Mouse (Mus musculus): Measurements from ENCODE around the gene Ndufs1. TPM values are rescaled to one million over a fixed set of nuclear protein-coding genes. Genes with fewer than 3 reads are reported as not detected.

The Ndufs1 gene
- 142 and 149 TPM in 2 replicates for polyA plus RNA-seq (2016; fragmentation: Nextera tagmentation; extraction: Ambion mirVana)

DNA sequence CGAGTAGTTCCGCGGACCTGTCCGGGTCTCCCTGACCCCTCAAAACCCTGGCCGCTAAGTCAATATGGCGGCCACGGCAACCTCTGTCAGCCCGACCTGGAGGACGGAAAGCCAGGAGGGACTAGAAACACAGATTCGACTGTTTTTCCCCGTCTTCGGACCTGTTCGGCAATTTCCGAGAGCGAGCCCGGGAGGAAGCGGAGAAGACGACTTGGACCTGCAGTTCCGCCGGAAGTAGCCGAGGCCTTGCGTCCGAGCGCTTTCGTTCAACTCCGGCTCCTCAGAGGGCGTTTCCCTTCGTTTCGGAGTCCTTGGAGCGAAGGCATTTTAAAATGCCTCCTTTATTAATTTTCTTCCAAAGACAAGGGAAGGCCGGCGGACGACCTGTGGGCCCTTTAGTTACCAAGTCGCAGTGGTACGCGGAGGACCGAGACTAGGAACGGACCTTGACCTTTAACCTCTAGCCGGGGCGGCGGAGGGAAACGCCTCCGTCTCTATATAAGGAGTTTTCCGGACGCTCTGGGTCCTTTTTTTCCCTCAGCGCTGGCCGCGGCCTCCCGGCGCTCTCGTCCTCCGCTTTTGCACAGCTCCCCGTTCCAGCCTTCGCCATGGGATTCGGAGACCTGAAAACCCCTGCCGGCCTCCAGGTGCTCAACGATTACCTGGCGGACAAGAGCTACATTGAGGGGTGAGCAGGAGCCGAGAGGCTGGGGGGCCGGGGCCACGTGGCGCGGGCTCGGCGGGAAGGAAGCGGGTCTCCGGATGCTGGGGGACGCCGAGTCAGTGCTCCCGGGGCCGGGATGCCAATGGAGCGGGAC is at the start of gene Ndufs1, which contains the start of gene Eef1b2:
Gene Ndufs1 (minus strand): TSS at position 230 of the 818 bp plus-strand sequence.
Gene Eef1b2 (plus strand): TSS at position 222 of the 818 bp plus-strand sequence.
- peak within 1 kb of the TSS; percentile 97 for H3K4me3 ChIP-seq
- peak; percentile 96 for DNase-seq (ENCODE audit: low spot score)
- no peaks in the 10 kb centered on the region for H3K27me3 ChIP-seq (replicated peaks; ENCODE audit: low read depth, poor library complexity, severe bottlenecking)
- peak within 1 kb of the TSS; percentile 96 for H3K27ac ChIP-seq (replicated peaks)
- peaks cover 54% of the 10 kb centered on the region for H3K36me3 ChIP-seq (replicated peaks)
- H3K4me1 ChIP-seq, result peaks cover 24% of the 10 kb centered on the region
- H3K9me3 ChIP-seq, result no peaks in the 10 kb centered on the region
- WGBS, result under 1% methylated on average over 72 of the region's 72 CpGs

DNA sequence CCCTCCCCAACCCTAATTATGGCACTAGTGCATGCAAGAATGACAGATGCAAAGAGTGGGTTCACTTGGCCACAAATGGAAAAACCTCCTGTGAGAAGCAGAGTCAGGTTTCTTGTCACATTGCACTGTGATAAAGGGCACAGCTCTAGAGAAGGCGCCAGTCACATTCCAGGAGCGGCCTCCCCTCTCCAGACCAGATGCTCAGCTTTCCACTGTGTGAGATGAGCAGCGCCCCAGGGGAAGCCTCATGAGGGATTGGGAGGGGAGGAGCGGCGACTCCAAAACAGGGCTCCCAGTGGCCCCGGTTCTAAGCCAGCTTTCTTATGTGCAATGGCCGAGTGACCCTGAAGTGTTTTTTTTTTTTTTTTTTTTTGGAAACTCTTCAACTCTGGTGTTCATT is 49.3 kb upstream of the Ndufs1 start:
- H3K4me1 ChIP-seq, result peaks cover 14% of the 10 kb centered on the region
- 1% methylated on average over 7 of the region's 7 CpGs for WGBS

DNA sequence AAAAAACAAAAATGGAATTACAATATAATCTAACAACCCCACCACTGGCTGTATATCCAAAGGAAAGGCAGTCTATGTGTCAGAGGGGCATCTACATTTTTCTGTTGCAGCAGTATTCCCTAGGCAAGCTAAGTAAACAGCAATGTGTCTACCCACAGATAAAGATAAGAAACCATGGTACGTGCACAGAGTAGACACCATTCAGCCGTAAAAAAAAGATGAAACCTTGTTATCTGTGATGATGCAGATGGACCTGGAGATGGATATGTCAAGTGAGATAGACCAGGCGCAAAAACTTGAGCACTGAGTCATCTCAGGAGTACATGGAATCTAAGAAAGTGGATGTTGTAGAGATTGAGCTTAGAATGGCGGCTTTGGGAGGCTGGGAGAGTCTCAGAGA is 48.4 kb upstream of the Ndufs1 start:
- Histone ChIP-seq H3K4me1 (peaks cover 14% of the 10 kb centered on the region), H3K27ac (replicated peaks) (no peak overlapping the region), H3K4me3 (no peak overlapping the region), H3K9me3 (no peaks in the 10 kb centered on the region), H3K27me3 (replicated peaks; ENCODE audit: low read depth, poor library complexity, severe bottlenecking) (no peaks in the 10 kb centered on the region), H3K36me3 (replicated peaks) (no peaks in the 10 kb centered on the region)
- no peak for DNase-seq (ENCODE audit: low spot score)
- WGBS, result 82% methylated on average over 4 of the region's 4 CpGs

More for the DNA sequence above, 49.3 kb upstream of the Ndufs1 start:
- Histone ChIP-seq H3K9me3 (no peaks in the 10 kb centered on the region), H3K27ac (replicated peaks) (no peak overlapping the region), H3K27me3 (replicated peaks; ENCODE audit: low read depth, poor library complexity, severe bottlenecking) (no peaks in the 10 kb centered on the region), H3K36me3 (replicated peaks) (no peaks in the 10 kb centered on the region), H3K4me3 (no peak overlapping the region)
- peak; percentile 66 for DNase-seq (ENCODE audit: low spot score)

- H3K27me3 ChIP-seq (replicated peaks; ENCODE audit: low read depth, poor library complexity, severe bottlenecking), result no peaks in the 10 kb centered on the region
- H3K9me3 ChIP-seq, result 0 out of 2 replicates have a peak, but pooled peaks cover 4% of the 10 kb centered on the region
- no peak overlapping the region for H3K4me3 ChIP-seq
- no peaks in the 10 kb centered on the region for H3K36me3 ChIP-seq (replicated peaks)
- WGBS, result 95% methylated on average over 4 of the region's 4 CpGs
- no peak overlapping the region for H3K27ac ChIP-seq (replicated peaks)
- no peak for DNase-seq (ENCODE audit: low spot score)
- H3K4me1 ChIP-seq, result peaks cover 8% of the 10 kb centered on the region
Observed at GRCm38 (mm10) chr1:63219277-63219676, 42.6 kb upstream of the Ndufs1 start.

DNA sequence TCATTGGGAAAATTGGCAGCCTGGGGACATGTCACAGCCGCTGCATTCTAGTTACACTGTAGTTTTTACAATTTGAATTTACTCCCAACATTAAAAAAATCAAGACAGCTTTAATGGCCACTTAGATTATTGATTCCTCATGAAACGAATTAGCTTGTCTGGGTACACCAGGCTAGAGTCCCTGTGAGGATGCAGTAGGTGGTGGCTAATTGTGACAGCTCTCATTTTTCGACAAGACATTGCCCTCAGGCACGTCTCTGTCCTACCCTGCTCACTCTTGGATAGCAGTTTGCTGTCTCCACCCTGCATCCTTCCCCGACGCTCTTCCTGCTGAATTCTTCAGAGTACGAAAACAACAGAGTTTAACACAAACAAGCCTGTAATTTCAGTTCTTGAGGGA is 38.0 kb upstream of the Ndufs1 start:
- 24% methylated on average over 7 of the region's 7 CpGs for WGBS
- Histone ChIP-seq H3K27ac (replicated peaks) (no peak overlapping the region), H3K4me3 (no peak overlapping the region), H3K4me1 (peaks cover 18% of the 10 kb centered on the region), H3K9me3 (0 out of 2 replicates have a peak, but pooled peaks cover 4% of the 10 kb centered on the region), H3K36me3 (replicated peaks) (no peaks in the 10 kb centered on the region), H3K27me3 (replicated peaks; ENCODE audit: low read depth, poor library complexity, severe bottlenecking) (peaks cover 5% of the 10 kb centered on the region; the same call in 1 of the 2 replicates)
- DNase-seq (ENCODE audit: low spot score), result no peak

DNA sequence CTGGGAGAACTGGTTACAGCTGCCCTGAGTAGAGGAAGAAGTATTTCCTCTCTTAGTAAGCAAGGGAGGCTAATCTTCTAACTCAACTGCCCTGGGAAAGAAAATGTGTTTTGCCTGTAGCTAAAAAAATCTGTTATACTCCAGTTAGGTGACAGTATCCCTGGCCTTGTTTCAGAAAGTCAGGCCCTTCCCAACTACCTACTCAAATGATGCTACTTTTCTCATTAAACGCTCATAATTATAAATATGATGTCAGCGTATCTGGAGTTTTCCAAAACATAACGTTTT is 37.6 kb upstream of the Ndufs1 start, which contains the start of gene Gpr1:
Gene Gpr1 (minus strand): TSS at position 273 of the 288 bp plus-strand sequence.
- Histone ChIP-seq H3K4me3 (peak within 1 kb of the TSS; percentile 44), H3K27ac (replicated peaks) (no peak within 1 kb of the TSS; the same call in 1 of the 2 replicates), H3K4me1 (peaks cover 18% of the 10 kb centered on the region), H3K9me3 (0 out of 2 replicates have a peak, but pooled peaks cover 3% of the 10 kb centered on the region), H3K36me3 (replicated peaks) (no peaks in the 10 kb centered on the region), H3K27me3 (replicated peaks; ENCODE audit: low read depth, poor library complexity, severe bottlenecking) (peaks cover 5% of the 10 kb centered on the region; the same call in 1 of the 2 replicates)
- DNase-seq (ENCODE audit: low spot score), result no peak
- WGBS, result 24% methylated on average over 3 of the region's 3 CpGs

DNA sequence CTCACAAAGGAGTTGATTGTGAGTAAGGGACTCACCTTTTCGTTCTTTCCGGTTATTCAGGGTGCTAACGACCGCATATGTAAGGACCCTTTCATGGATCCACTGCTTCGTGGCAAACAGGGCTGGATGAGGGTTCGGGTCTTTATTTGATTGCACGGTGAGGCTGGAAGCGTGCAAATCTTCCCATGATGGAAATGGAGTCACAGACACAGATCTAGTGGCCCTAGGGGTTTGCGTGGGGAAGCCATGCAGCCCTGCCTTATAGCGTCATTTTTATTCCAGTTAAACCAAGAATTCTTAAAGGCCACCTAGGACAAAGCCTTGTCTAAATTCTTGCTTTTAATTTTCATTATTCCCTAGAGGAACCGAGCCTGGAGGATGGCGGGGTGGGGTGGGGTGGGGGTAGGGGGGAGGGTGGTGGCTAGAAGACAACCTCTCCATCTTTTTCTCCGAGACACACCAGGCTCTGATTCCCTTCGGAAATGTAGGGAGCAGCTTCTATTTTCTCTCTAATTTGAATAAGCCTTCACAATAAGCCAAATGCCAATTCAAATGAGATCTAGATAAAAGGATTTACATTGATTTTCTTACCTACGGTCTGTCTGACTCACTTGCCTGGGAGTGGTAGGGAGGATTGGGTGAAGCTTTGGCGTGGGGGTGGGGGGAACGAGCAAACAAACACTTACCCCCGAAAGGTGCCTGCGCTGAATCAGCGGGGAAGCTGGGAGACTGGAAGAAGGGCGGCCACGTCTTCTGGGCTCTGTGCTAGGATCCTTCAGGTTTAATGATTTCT is 37.0 kb upstream of the Ndufs1 start:
- WGBS, result 17% methylated on average over 22 of the region's 22 CpGs
- DNase-seq (ENCODE audit: low spot score), result no peak
- Histone ChIP-seq H3K4me3 (peak overlapping the region; percentile 44), H3K36me3 (replicated peaks) (no peaks in the 10 kb centered on the region), H3K9me3 (no peaks in the 10 kb centered on the region), H3K27me3 (replicated peaks; ENCODE audit: low read depth, poor library complexity, severe bottlenecking) (peaks cover 5% of the 10 kb centered on the region; the same call in 1 of the 2 replicates), H3K4me1 (peaks cover 18% of the 10 kb centered on the region), H3K27ac (replicated peaks) (no peak overlapping the region; the same call in 1 of the 2 replicates)

DNA sequence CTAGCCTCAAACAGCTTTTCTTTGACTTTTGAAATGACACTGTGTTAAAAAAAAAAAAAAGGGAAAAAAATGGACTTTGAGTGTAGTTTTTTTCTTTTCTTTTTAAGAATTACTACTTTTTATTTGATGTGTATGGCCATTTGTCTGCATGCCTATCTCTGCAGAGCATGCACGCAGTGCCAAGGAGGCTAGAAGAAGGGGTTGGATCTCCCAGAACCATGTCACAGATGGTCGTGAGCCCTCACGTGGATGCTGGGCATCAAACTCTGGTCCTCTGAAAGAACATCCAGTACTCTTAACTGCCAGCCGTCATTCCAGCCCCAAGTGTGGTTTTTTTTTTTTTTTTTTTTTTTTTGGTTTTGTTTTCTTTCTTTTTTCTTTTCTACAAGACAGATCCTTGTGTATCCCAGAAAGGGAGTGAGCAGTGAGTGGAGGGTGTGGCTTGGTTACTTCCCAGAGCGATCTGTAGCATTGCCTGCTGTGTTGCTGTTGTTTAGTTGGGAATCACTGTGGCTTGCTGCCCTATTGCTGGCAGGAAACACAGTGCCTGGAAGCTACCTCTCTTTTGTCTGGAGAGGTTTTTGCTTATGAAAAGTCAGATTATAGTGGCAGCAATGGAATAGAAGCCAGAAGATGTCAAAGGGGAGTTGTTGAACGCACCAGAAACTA is 33.4 kb upstream of the Ndufs1 start:
- no peak for DNase-seq (ENCODE audit: low spot score)
- H3K4me1 ChIP-seq, result peaks cover 21% of the 10 kb centered on the region
- no peak overlapping the region for H3K4me3 ChIP-seq
- 18% methylated on average over 6 of the region's 6 CpGs for WGBS
- H3K9me3 ChIP-seq, result no peaks in the 10 kb centered on the region
- no peaks in the 10 kb centered on the region for H3K36me3 ChIP-seq (replicated peaks)
- no peak overlapping the region for H3K27ac ChIP-seq (replicated peaks)
- H3K27me3 ChIP-seq (replicated peaks; ENCODE audit: low read depth, poor library complexity, severe bottlenecking), result peaks cover 5% of the 10 kb centered on the region; the same call in 1 of the 2 replicates

DNA sequence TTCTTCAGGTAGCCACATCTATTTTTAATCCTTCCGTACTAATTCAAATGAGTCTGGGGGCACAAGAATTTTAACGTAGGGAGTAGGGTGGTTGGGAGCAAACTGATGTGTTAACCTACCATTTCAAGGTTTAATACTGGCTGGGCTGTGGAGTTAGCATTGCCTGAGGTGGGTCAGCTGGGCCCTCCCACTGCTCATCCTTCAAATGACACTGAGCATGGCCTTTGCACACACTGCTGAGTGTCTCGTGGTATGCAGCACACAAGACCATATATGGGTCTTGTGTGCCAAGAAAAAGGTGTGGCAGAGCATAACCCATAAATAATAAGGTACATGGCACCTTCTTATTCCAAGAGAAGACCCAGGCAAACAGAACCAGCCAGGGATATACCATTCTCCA is 31.0 kb upstream of the Ndufs1 start:
- 78% methylated on average over 3 of the region's 3 CpGs for WGBS
- no peak for DNase-seq (ENCODE audit: low spot score)
- peaks cover 2% of the 10 kb centered on the region; the same call in 1 of the 2 replicates for H3K27me3 ChIP-seq (replicated peaks; ENCODE audit: low read depth, poor library complexity, severe bottlenecking)

DNA sequence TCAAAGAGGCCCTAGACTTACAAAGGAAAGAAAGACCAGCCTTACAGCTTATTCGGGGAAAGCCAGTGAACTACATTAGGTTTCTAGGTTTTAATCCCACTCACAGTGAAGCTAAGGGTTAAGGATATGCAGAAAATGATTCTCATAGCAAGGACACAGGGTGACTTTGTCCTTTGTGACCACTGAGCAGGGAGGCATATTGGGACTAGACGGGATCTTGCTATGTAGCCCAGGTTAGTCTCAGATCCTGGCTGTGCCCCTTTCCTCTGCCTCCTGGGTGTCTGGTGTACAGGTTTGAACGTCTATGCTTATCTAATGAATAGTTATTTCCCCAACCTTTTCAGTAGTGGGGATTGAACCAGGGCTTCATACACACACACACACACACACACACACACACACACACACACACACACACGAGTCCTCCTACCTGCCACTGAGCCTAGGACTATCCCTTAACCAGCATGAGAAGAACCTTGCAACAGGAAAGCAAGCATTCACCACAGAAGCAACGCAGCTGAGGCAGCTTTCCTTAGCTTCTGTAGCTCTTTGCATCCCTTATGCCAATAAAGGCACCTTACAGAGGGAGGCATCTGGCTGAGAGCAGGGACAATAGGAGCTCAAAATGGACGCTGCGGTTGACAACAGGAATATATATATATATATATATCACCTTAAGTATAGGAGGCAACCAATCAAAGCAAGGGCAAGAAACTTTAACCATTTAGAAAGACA is 28.2 kb upstream of the Ndufs1 start:
- DNase-seq (ENCODE audit: low spot score), result no peak
- Histone ChIP-seq H3K27me3 (replicated peaks; ENCODE audit: low read depth, poor library complexity, severe bottlenecking) (no peaks in the 10 kb centered on the region), H3K4me1 (peaks cover 26% of the 10 kb centered on the region), H3K27ac (replicated peaks) (peak overlapping the region; percentile 80), H3K4me3 (no peak overlapping the region), H3K9me3 (peaks cover 8% of the 10 kb centered on the region; the same call in 1 of the 2 replicates), H3K36me3 (replicated peaks) (0 out of 2 replicates have a peak, but pooled peaks cover 5% of the 10 kb centered on the region)
- 25% methylated on average over 7 of the region's 7 CpGs for WGBS

More for the DNA sequence above, 31.0 kb upstream of the Ndufs1 start:
- Histone ChIP-seq H3K4me3 (no peak overlapping the region), H3K27ac (replicated peaks) (no peak overlapping the region), H3K36me3 (replicated peaks) (no peaks in the 10 kb centered on the region), H3K4me1 (peaks cover 26% of the 10 kb centered on the region), H3K9me3 (no peaks in the 10 kb centered on the region)

DNA sequence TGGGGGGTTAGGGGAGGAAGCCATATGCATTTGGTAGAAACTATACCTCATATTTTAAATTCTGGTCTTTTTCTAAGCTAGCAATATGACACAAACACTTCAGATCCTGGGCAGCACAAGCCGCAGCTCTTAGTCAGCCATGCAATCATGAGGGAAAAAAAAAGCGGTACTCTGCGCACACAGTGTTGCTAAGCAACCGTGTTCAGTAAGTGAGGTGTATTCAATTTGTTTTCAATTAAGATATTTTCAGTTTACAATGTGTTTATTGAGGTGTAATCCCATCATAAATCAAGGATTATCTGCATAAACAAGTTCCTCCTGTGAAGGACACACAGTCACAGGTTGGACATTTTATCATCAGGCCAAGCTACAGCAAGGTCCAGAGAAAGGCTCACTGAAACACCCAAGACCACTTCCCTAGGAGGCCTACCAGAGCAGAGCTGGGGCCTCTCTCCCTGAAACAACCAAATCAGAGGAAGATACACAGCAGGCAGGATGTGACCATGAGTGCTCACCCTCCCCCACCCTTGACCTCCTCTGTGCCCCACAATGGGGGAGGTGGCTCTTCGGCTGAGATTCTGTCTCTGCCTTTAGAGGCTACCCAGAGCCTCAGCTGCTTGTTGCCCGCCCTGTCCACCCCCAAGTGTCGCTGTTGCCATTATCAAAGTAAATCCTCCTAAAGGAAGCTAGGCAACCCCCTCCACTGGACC is 27.5 kb upstream of the Ndufs1 start:
- Histone ChIP-seq H3K36me3 (replicated peaks) (0 out of 2 replicates have a peak, but pooled peaks cover 5% of the 10 kb centered on the region), H3K9me3 (peaks cover 11% of the 10 kb centered on the region; the same call in 1 of the 2 replicates), H3K4me3 (0 out of 2 replicates have a peak overlapping the region, but pooled peaks have one; percentile 6), H3K4me1 (peaks cover 26% of the 10 kb centered on the region), H3K27ac (replicated peaks) (peak overlapping the region; percentile 80), H3K27me3 (replicated peaks; ENCODE audit: low read depth, poor library complexity, severe bottlenecking) (no peaks in the 10 kb centered on the region)
- 13% methylated on average over 7 of the region's 7 CpGs for WGBS
- peak; percentile 84 for DNase-seq (ENCODE audit: low spot score)
